Mouse (Mus musculus): Measurements from ENCODE around the gene Prickle2.

DNA sequence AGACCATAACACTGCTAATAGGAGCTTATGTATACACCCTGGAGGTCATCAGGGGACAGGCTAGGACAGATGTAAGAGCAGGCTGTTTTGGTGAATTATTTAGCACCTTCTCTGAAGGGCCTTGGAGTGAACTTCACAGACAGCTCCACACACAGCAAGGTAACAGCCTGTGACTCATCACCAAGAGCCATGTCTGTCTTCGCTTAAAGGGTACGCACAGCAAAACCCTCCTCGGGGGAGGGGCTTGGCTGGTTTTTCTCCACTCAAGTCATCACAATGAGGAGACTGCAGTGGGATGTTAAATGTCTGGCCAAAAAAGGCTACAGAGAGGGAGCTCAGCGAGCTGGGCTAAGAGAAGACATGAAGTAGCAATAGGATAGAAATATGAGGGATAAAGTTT, 206.5 kb downstream of the Prickle2 start:
- no peak for TF ChIP-seq CTCF (IDR thresholded peaks at IDR 0.05; ENCODE audit: insufficient read depth, low read depth, low read length)
- no peak for TF ChIP-seq POLR2A (IDR thresholded peaks at IDR 0.05; ENCODE audit: insufficient read depth, low read depth, low read length)

Measured in olfactory bulb, adult 2 months (tissue).